Mouse (Mus musculus) erythroblast, adult 5-6 weeks (primary cell): Measurements from ENCODE around the gene Srsf9. TPM values are rescaled to one million over a fixed set of nuclear protein-coding genes. Genes with fewer than 3 reads are reported as not detected.
A peak's percentile ranks its signal among the peaks of the same experiment; 100 is the strongest.
"Not testable (repeated sequence)": the region's sequence is repeated elsewhere in the genome, so short reads cannot be mapped to it uniquely, and the experiment has no call there.

ENCODE experiments used
- ATAC-seq: replicated peaks from 2 replicates; pipeline ENCODE4 v1.8.0; 2016; ENCODE audit warnings: moderate number of reproducible peaks, mild to moderate bottlenecking, moderate TSS enrichment, inconsistent platforms; ENCODE audit not compliant: poor library complexity, low FRiP score, severe bottlenecking
- total RNA-seq, 2 experiments: library from RNA; stranded (forward) in 1 of 2; stranded (reverse) in 1 of 2; fragments of 150-400 nt in 1 of 2; fragments of 200-764, 138-1000 nt in 1 of 2; gene quantifications; 2 replicates each; pipeline versions ENCODE4 v1.2.3 to v1.2.4; 2015 to 2017; ENCODE audit warnings: low replicate concordance in 2 of 2

The Srsf9 gene
- total RNA-seq (2015; ENCODE audit: low replicate concordance) = 25.5 and 41.1 TPM in 2 replicates
- 29.1 and 32.1 TPM in 2 replicates for total RNA-seq (2017; ENCODE audit: low replicate concordance)

- ATAC-seq = peak; percentile 87
These were observed at the start of gene Srsf9 for GRCm38 (mm10) chr5:115326875-115327609. Gene Srsf9 (plus strand): TSS chr5:115327177.

- no peak for ATAC-seq
These were observed 48.9 kb upstream of the Srsf9 start for GRCm38 (mm10) chr5:115278053-115278452.

- ATAC-seq = no peak
These were observed 48.2 kb upstream of the Srsf9 start for GRCm38 (mm10) chr5:115278785-115279184.

GRCm38 (mm10) chr5:115279226-115280049 lies 47.5 kb upstream of the Srsf9 start, which contains the start of gene Coq5:
Gene Coq5 (plus strand): TSS chr5:115279666.
- ATAC-seq = peak; percentile 95

- ATAC-seq = peak; percentile 15; the same call in 1 of the 2 replicates
These were observed 46.8 kb upstream of the Srsf9 start for GRCm38 (mm10) chr5:115280050-115280687.

- peak; percentile 68 for ATAC-seq
These were observed 42.2 kb upstream of the Srsf9 start for GRCm38 (mm10) chr5:115284735-115285134.

DNA sequence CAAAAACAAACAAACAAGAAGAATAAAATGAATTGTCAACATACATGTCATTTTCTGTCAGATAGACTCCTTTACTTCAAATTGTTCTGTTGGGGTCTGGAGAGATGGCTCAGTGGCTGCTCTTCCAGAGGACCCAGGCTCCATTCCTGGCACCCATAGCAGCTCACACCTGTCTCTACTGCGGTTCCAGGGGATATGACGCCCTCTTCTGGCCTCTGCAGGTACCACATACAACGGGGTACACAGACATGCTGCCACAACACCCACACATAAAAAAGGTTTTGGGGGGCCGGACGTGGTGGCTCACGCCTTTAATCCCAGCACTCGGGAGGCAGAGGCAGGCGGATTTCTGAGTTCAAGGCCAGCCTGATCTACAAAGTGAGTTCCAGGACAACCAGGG lies 32.8 kb upstream of the Srsf9 start:
- ATAC-seq = no peak

DNA sequence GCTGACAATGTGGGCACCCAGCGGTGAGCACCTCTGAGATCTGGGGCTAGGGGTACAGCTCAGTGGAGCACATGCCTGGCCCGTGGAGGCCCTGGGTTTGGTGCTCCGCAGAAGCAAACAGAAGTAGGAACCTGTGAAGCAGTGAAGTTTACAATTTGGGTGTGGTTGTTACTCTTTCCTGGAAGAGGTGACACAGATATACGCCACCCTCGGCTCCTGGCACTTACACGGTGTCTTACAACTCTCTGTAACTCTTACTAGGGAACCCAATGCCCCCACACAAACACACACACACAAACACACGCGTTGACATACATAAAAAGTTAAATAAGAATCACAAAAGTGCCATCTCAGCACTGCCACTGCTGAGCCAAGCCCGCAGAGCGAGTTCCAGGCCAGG lies 30.6 kb upstream of the Srsf9 start:
- ATAC-seq = no peak

- ATAC-seq = peak; percentile 25
These were observed 26.8 kb upstream of the Srsf9 start for GRCm38 (mm10) chr5:115300035-115300744.

DNA sequence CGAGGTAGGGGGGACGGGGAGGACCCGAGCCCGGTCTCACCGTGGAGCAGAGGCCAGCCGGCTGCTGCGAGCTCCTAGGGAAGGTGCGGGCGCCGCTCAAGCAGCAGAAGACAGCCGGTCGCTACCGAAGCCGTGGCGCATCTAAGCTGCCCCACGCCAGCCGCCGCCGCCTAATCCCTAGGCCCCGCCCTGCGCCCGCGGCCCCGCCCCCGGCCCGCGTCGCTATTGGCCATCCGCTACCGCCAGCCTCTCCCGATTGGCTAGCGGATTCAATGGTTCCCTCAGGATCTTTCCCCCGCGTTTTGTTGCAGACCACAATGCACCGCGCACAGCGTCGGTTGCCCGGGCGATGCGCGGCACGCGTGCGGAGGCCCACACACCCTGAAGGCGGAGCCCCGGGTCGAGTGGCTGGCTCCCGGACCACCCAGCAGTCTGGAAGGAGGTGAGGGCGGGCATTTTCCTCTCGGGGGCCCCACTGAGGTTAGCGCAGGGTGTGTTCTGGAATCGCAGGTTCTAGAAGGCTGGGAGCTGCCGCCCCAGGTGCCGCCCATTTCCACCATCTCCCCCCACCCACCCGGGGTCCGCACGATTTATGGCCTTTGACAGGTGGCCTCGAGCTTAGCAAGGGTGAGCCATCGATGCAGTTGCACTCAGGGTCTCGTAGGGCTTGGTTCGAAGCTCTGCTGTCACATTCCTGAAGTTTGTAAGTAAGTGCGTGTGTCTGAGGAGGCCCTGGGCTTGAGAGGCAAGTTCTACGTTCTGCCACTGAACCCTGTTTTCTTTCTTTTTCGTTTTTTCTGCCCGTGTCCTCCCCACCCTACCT lies 26.0 kb upstream of the Srsf9 start, which contains the start of gene Dynll1:
TSS of gene Dynll1 (minus strand) at position 208 of the 823 bp plus-strand sequence.
- ATAC-seq = peak; percentile 95

GRCm38 (mm10) chr5:115301615-115302014 lies 25.4 kb upstream of the Srsf9 start:
- ATAC-seq = no peak; the same call in 1 of the 2 replicates

- ATAC-seq = not testable (repeated sequence)
These were observed 24.8 kb upstream of the Srsf9 start for GRCm38 (mm10) chr5:115302190-115302589.

DNA sequence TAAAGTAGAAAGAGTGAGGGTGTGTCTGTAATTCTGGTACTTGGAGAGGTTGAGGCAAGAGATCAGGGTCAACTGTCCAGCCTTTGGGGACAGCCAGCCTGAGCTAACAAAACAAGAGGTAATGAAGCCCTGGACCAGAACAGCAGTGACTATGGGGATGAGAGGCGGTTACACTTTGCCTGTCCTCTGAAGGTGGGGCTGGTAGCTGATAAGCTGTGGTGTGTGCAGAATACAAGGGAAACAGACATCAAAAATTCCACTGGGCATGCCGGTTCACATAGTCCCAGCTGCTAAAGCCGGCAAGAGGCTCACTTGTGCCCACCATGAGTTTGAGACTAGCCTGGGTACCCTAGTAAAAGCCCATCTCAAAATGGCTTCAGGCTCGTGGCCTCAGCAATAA lies 14.6 kb upstream of the Srsf9 start:
- peak; percentile 59 for ATAC-seq

- ATAC-seq = peak; percentile 81
These were observed 13.9 kb upstream of the Srsf9 start for GRCm38 (mm10) chr5:115312816-115313667.

- ATAC-seq = peak; percentile 16
These were observed 13.4 kb upstream of the Srsf9 start for GRCm38 (mm10) chr5:115313668-115313943.

- ATAC-seq = no peak
These were observed 9.9 kb upstream of the Srsf9 start for GRCm38 (mm10) chr5:115316968-115317644.

DNA sequence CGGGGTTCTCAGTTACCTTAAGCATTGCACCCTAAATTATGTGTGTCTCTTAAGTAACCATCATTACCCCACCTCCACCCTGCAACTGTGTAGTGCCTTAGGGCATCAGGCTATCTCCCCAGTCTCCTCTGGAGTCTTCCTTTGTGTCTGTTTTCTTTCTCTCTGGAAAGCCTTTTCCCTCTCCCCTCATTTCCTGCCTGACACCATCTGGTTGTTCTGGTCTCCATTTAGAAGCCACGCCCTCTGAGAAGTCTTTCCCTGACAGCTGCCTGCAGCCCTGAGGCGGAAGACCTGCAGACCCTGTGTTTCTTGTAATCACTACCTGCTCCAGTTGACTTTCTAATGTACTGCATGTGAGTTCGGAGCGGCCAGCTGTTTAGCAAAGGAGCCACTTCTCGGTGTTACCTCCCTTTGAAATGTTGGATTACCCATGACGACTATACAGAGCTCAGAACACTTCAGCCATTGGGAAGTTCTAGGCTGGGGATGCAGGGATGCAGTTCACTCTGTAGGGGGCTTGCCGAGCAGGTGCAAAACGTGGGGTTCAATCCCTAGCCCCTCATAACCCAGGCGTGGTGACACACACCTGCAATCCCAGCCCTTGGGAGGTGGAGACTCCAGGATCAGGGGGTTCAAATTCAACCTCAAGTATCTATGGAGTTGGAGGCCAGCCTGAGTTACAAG lies 9.2 kb upstream of the Srsf9 start:
- no peak for ATAC-seq
